Mouse (Mus musculus) forebrain, embryonic 14.5 days (tissue): ENCODE results near the gene Tmem98. TPM values are rescaled to one million over a fixed set of nuclear protein-coding genes. Genes with fewer than 3 reads are reported as not detected.
A peak's percentile ranks its signal among the peaks of the same experiment; 100 is the strongest.

Source experiments
- ATAC-seq: fragments of 200-750 bp; cut with Nextera tagmentation; 2 replicates; pipeline ENCODE4 v1.8.0; 2017; ENCODE audit warnings: mild to moderate bottlenecking, moderate library complexity
- DNase-seq: peaks from one replicate; pipeline ENCODE4 v3.0.0-alpha.2; 2015; ENCODE audit warnings: low spot score
- H3K27ac ChIP-seq: fragments of 300-500 bp; sonication (generic); 2 replicates; pipeline ENCODE4 v1.5.1; 2014; ENCODE audit warnings: low read depth, mild to moderate bottlenecking, control low read depth, low read length, moderate library complexity
- H3K27me3 ChIP-seq: fragments of 300-500 bp; sonication (generic); replicated peaks from 2 replicates; pipeline ENCODE4 v1.6.1; 2014; ENCODE audit warnings: low read length, control low read depth, mixed read lengths; ENCODE audit not compliant: control insufficient read depth, insufficient read depth
- H3K36me3 ChIP-seq: fragments of 300-500 bp; sonication (generic); 2 replicates; pipeline ENCODE4 v1.6.1; 2014; ENCODE audit warnings: low read length, control low read depth; ENCODE audit not compliant: control insufficient read depth, insufficient read depth
- H3K4me1 ChIP-seq: fragments of 300-500 bp; sonication (generic); 2 replicates; pipeline ENCODE4 v1.6.1; 2014; ENCODE audit warnings: antibody characterized with exemption, low read length, control low read depth; ENCODE audit not compliant: control insufficient read depth, insufficient read depth
- H3K4me2 ChIP-seq: fragments of 300-500 bp; sonication (generic); 2 replicates; pipeline ENCODE4 v1.6.1; 2014; ENCODE audit warnings: mild to moderate bottlenecking, control low read depth, low read length
- H3K4me3 ChIP-seq: fragments of 300-500 bp; sonication (generic); 2 replicates; pipeline ENCODE4 v1.5.1; 2014; ENCODE audit warnings: low read depth, low read length, control low read depth
- H3K9ac ChIP-seq: fragments of 300-500 bp; sonication (generic); 2 replicates; pipeline ENCODE4 v1.6.1; 2014; ENCODE audit warnings: mild to moderate bottlenecking, low read length, control low read depth, moderate library complexity
- H3K9me3 ChIP-seq: fragments of 300-500 bp; sonication (generic); replicated peaks from 2 replicates; pipeline ENCODE4 v1.6.1; 2016; ENCODE audit warnings: low read length, control low read depth, mixed read lengths; ENCODE audit not compliant: control insufficient read depth
- WGBS: fragments of 180-500 bp; shearing (Covaris S2); extraction: QIAGEN DNeasy Blood & Tissue Kit; methylation state at CpG from one replicate; pipeline ENCODE4 v1.1.7; 2014; 5-methylcytosine and 5-hydroxymethylcytosine counted together
- polyA plus RNA-seq: library from polyadenylated mRNA; unstranded; fragments of >200 nt; fragmentation: Nextera tagmentation; extraction: Ambion mirVana; gene quantifications from 2 replicates; pipeline ENCODE4 v1.2.1, GENCODE M21; 2014

Gene Tmem98
- polyA plus RNA-seq, 1 experiment from 2014 or later: 43.3 TPM

GRCm38 (mm10) chr11:80802706-80803105, 7.3 kb upstream of the Tmem98 start:
- 73% methylated on average over 3 of the region's 3 CpGs for WGBS
- no peaks in the 10 kb centered on the region for H3K4me1 ChIP-seq
- H3K4me3 ChIP-seq: no peak overlapping the region
- ATAC-seq (no peak), DNase-seq (no peak)
- no peak overlapping the region for H3K9ac ChIP-seq
- no peaks in the 10 kb centered on the region for H3K27me3 ChIP-seq
- no peak overlapping the region for H3K27ac ChIP-seq
- no peak overlapping the region for H3K4me2 ChIP-seq
- no peaks in the 10 kb centered on the region for H3K36me3 ChIP-seq
- no peaks in the 10 kb centered on the region for H3K9me3 ChIP-seq

DNA sequence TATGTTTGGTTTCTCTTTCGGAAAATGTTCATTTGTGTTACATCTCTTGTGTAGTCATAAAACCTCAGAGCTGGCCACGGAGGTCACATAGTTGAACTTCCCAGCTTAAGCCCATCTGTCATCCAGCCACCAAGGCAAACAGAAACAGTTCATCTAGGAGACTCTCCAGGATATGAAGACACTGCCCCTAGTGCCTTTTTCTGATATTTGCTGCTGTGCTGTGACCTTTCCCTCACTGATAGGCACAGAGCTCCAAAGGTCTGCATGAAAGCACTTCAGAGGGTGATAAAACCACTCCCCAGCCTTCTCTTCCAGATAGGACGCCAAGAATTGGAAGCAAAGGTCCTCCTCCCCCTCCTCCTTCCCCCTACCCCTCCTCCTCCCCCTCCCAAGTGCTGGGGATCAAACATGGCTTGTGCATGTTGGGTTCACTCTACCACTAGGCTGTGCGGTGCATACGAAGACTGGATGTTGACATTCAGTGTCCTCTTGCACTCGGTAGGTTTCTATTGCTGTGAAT, 1.4 kb upstream of the Tmem98 start:
- no peaks in the 10 kb centered on the region for H3K27me3 ChIP-seq
- peaks cover 11% of the 10 kb centered on the region for H3K4me1 ChIP-seq
- WGBS: 75% methylated on average over 6 of the region's 6 CpGs
- H3K36me3 ChIP-seq: peaks cover 9% of the 10 kb centered on the region; the same call in 1 of the 2 replicates
- H3K4me3 ChIP-seq: no peak overlapping the region
- H3K9ac ChIP-seq: no peak overlapping the region
- no peak for ATAC-seq
- no peak overlapping the region for H3K4me2 ChIP-seq
- no peak for DNase-seq
- no peaks in the 10 kb centered on the region for H3K9me3 ChIP-seq
- H3K27ac ChIP-seq: no peak overlapping the region

DNA sequence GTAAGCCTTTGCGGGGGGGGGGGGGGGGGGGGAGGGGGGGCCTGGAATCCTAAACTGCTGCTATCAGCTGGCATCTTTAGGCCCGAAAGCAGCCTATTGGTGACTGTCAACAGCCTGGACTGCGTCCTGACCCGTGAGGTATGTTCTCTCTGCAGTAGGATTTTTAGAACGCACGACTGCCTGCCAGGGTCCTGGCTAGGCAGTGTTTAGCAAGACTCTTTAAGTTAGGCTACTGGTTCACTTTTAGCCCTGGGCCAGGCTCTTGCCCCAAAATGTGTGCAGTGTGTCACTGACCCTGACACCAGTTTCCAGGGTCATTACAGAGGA, 346 bp upstream of the Tmem98 start:
- peaks cover 11% of the 10 kb centered on the region for H3K4me1 ChIP-seq
- H3K4me3 ChIP-seq: peak overlapping the region; percentile 50
- H3K27me3 ChIP-seq: no peaks in the 10 kb centered on the region
- H3K36me3 ChIP-seq: peaks cover 19% of the 10 kb centered on the region; the same call in 1 of the 2 replicates
- H3K4me2 ChIP-seq: peak overlapping the region; percentile 84
- H3K9me3 ChIP-seq: no peaks in the 10 kb centered on the region
- peak overlapping the region; percentile 84 for H3K9ac ChIP-seq
- ATAC-seq (peak; percentile 40), DNase-seq (no peak)
- 0 out of 2 replicates have a peak overlapping the region, but pooled peaks have one; percentile 55 for H3K27ac ChIP-seq
- 46% methylated on average over 5 of the region's 6 CpGs for WGBS

- H3K4me1 ChIP-seq: peaks cover 11% of the 10 kb centered on the region
- no peak for DNase-seq
- H3K9me3 ChIP-seq: no peaks in the 10 kb centered on the region
- no peak overlapping the region for H3K27ac ChIP-seq
- peak overlapping the region; percentile 84 for H3K9ac ChIP-seq
- H3K36me3 ChIP-seq: peaks cover 29% of the 10 kb centered on the region
- H3K4me2 ChIP-seq: peak overlapping the region; percentile 84
- no peak for ATAC-seq
- WGBS: 20% methylated on average over 5 of the region's 5 CpGs
- H3K27me3 ChIP-seq: no peaks in the 10 kb centered on the region
- peak overlapping the region; percentile 50 for H3K4me3 ChIP-seq
Observed at GRCm38 (mm10) chr11:80811156-80811555, 1.2 kb downstream of the Tmem98 start.

DNA sequence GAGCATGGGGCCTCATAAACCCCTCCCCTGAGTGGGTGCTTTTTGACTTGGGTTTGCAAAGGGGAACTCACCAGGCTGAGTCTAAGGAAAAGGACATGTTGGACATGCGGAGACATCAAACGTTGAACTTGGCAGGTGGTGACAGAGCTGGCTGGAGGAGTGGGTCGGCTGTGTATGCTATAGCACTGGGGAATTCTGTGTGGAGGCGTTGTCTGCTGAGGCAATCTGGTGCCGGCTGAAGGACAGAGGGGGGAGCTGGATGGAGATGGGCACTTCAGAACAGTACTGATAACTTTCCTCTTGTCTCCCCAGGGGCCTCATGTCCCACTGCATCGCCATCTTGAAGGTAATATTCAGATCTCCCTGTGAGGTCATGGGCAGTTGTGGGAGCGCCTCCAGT, 5.4 kb downstream of the Tmem98 start:
- Histone ChIP-seq H3K4me3 (no peak overlapping the region), H3K4me1 (peaks cover 14% of the 10 kb centered on the region), H3K27ac (no peak overlapping the region), H3K36me3 (peaks cover 32% of the 10 kb centered on the region), H3K9me3 (no peaks in the 10 kb centered on the region), H3K4me2 (no peak overlapping the region), H3K9ac (no peak overlapping the region), H3K27me3 (no peaks in the 10 kb centered on the region)
- WGBS: 92% methylated on average over 7 of the region's 7 CpGs
- DNase-seq (no peak), ATAC-seq (no peak)

DNA sequence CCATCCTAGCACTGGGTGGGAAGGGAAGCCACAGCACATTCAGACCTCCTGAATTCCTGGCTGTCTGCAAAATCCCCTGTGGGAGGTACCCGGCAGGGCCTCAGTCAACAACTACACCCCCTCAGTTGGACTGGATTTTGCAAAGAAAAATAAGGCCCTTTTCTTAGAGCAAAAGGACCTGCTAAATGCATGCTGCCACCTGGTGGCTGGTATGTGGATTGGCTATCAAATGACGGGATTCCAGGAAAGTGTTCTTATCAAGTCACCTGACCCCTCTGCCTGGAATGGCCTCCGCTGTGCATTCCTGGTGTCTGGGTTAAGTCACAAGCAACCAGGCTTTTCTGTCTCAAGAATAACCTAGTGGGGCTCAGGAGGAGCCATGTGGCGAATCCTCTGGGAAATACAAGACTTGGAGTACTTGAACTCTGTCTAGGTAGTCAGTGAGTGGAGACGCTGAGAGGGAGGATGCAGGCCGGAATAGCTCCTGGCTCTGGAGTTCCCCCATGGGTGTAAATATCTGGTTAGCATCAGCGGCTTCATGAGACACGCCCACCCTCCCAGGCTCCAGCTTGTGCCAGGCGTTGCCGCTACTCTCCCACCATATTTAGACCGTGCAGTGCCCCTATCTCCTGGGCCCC, 8.2 kb downstream of the Tmem98 start:
- Histone ChIP-seq H3K36me3 (peaks cover 34% of the 10 kb centered on the region), H3K4me3 (no peak overlapping the region), H3K9ac (no peak overlapping the region; the same call in 1 of the 2 replicates), H3K9me3 (no peaks in the 10 kb centered on the region), H3K4me2 (no peak overlapping the region), H3K27me3 (no peaks in the 10 kb centered on the region), H3K4me1 (0 out of 2 replicates have a peak, but pooled peaks cover 3% of the 10 kb centered on the region), H3K27ac (no peak overlapping the region)
- DNase-seq: peak; percentile 90
- WGBS: 46% methylated on average over 11 of the region's 11 CpGs
- ATAC-seq: peak; percentile 55; the same call in 1 of the 2 replicates

- ATAC-seq (no peak), DNase-seq (no peak)
- H3K27ac ChIP-seq: no peak overlapping the region
- no peaks in the 10 kb centered on the region for H3K27me3 ChIP-seq
- H3K4me3 ChIP-seq: no peak overlapping the region
- no peak overlapping the region for H3K9ac ChIP-seq
- no peaks in the 10 kb centered on the region for H3K9me3 ChIP-seq
- H3K4me2 ChIP-seq: no peak overlapping the region
- 0 out of 2 replicates have a peak, but pooled peaks cover 3% of the 10 kb centered on the region for H3K4me1 ChIP-seq
- 92% methylated on average over 3 of the region's 3 CpGs for WGBS
- peaks cover 18% of the 10 kb centered on the region; the same call in 1 of the 2 replicates for H3K36me3 ChIP-seq
Observed at GRCm38 (mm10) chr11:80820085-80820484, 10.1 kb downstream of the Tmem98 start.

GRCm38 (mm10) chr11:80821296-80821695, 11.3 kb downstream of the Tmem98 start:
- H3K27me3 ChIP-seq: no peaks in the 10 kb centered on the region
- no peak overlapping the region for H3K4me3 ChIP-seq
- no peak overlapping the region for H3K27ac ChIP-seq
- no peaks in the 10 kb centered on the region for H3K9me3 ChIP-seq
- no peak for ATAC-seq
- 53% methylated on average over 14 of the region's 14 CpGs for WGBS
- H3K9ac ChIP-seq: no peak overlapping the region
- H3K4me1 ChIP-seq: 0 out of 2 replicates have a peak, but pooled peaks cover 3% of the 10 kb centered on the region
- 0 out of 2 replicates have a peak, but pooled peaks cover 9% of the 10 kb centered on the region for H3K36me3 ChIP-seq
- DNase-seq: peak; percentile 31
- H3K4me2 ChIP-seq: no peak overlapping the region

- no peak for ATAC-seq
- Histone ChIP-seq H3K27me3 (no peaks in the 10 kb centered on the region), H3K4me3 (no peak overlapping the region), H3K4me2 (no peak overlapping the region), H3K36me3 (0 out of 2 replicates have a peak, but pooled peaks cover 9% of the 10 kb centered on the region), H3K9me3 (no peaks in the 10 kb centered on the region), H3K9ac (no peak overlapping the region), H3K4me1 (0 out of 2 replicates have a peak, but pooled peaks cover 3% of the 10 kb centered on the region), H3K27ac (no peak overlapping the region)
- DNase-seq: no peak
- 87% methylated on average over 9 of the region's 9 CpGs for WGBS
Observed at GRCm38 (mm10) chr11:80821794-80822193, 11.8 kb downstream of the Tmem98 start.
